In genomic region chr2:131258693-131259092, GRCm38 (mm10) we compare ENCODE assay signal across 27 mouse cellular contexts. TPM values are rescaled to one million over a fixed set of nuclear protein-coding genes. Genes with fewer than 3 reads are reported as not detected.
A peak's percentile ranks its signal among the peaks of the same experiment; 100 is the strongest.
DNase-seq lines count a peak whose midpoint lies in the region; ATAC-seq and TF ChIP-seq lines count a peak whose summit lies in the region.
"Had no signal": no experiment of that assay in that cellular context is flagged by ENCODE, and none has a peak within 500 bp of the region (broad histone marks: within the 10 kb centered on the region; RNA-seq: fewer than 3 reads in every experiment).

No protein-coding gene starts in this region.

- 69% methylated on average over 8 of the region's 8 CpGs for WGBS in liver, embryonic 12.5 days (ENCODE audit: insufficient replicate concordance)

- TF ChIP-seq POLR2A in CH12.LX (IDR thresholded peaks at IDR 0.05; ENCODE audit: low read depth, low read length): no peak

- DNase-seq in liver (no peak), 416B (ENCODE audit: low read depth) (peak; percentile 29), CH12.LX (ENCODE audit: extremely low read depth) (peak; percentile 34)
- DNase-seq in cerebellum, postnatal 25 days: no peak
- DNase-seq in embryo, embryonic 9.5 days (ENCODE audit: extremely low spot score): no peak
- DNase-seq: adrenal gland, adult 2 months; adrenal gland, postnatal 14 days; cerebellum, adult 11 months; cerebellum, adult 2 months; cerebellum, adult 9-11 months; cerebellum, postnatal 36 days; embryo, embryonic 11 days; gastrocnemius, adult 2 months; gastrocnemius, postnatal 14 days; heart, adult 18-20 months; heart, postnatal 10 days; heart, postnatal 4 days had no signal

- no peak overlapping the region for H3K9ac ChIP-seq in liver, embryonic 12.5 days
- H3K9ac ChIP-seq in CH12.LX (ENCODE audit: insufficient read depth, low read depth): no peak overlapping the region
- H3K9ac ChIP-seq: forebrain, embryonic 13.5 days; heart, embryonic 12.5 days; heart, embryonic 15.5 days; hindbrain, embryonic 14.5 days had no signal

- ATAC-seq in liver, embryonic 12.5 days: no peak
- ATAC-seq: forebrain, embryonic 13.5 days; forebrain, embryonic 16.5 days; hindbrain, postnatal 0 days; intestine, postnatal 0 days had no signal

- H3K4me2 ChIP-seq in liver, embryonic 12.5 days: no peak overlapping the region
- peak overlapping the region; percentile 62 for H3K4me2 ChIP-seq in CH12.LX (ENCODE audit: insufficient read depth, low read depth, poor library complexity, severe bottlenecking)
- H3K4me2 ChIP-seq: forebrain, embryonic 13.5 days; heart, embryonic 12.5 days; heart, embryonic 15.5 days; hindbrain, embryonic 14.5 days had no signal

- peaks cover 76% of the 10 kb centered on the region for H3K4me1 ChIP-seq in liver, embryonic 12.5 days
- peaks cover 0 to 15% of the 10 kb centered on the region in 2 experiments; a peak in 2 of 4 replicates for H3K4me1 ChIP-seq in CH12.LX (ENCODE audit: control insufficient read depth in 1 of 2, insufficient read depth in 2 of 2)

- H3K4me3 ChIP-seq in liver, embryonic 12.5 days: no peak overlapping the region
- no peak overlapping the region for H3K4me3 ChIP-seq in CH12.LX (replicated peaks in 1 of 3; ENCODE audit: low read depth in 2 of 3, low read length in 2 of 3, poor library complexity in 1 of 3)
- H3K4me3 ChIP-seq: forebrain, embryonic 10.5 days; forebrain, embryonic 13.5 days; gastrocnemius, adult 2 months; heart, embryonic 12.5 days; heart, embryonic 15.5 days had no signal

- dilution Hi-C loops in CH12.LX (cut with MboI; ENCODE audit: extremely low pct_ligation_motif_present, extremely low pct_unique_long_range_greater_than_20kb, low sequenced_read_pairs): no loop called here

- peaks cover 7% of the 10 kb centered on the region for H3K79me2 ChIP-seq in CH12.LX (replicated peaks; ENCODE audit: control insufficient read depth, extremely low read depth, insufficient read depth, poor library complexity, severe bottlenecking)

- H3K9me3 ChIP-seq in liver, embryonic 12.5 days (replicated peaks): no peaks in the 10 kb centered on the region
- no peaks in the 10 kb centered on the region for H3K9me3 ChIP-seq in CH12.LX (replicated peaks; ENCODE audit: low read length)
- H3K9me3 ChIP-seq: forebrain, embryonic 10.5 days; forebrain, embryonic 13.5 days; G1E; heart, embryonic 12.5 days; heart, embryonic 15.5 days had no signal

- 0 out of 2 replicates have a peak overlapping the region, but pooled peaks have one; percentile 43 for H3K27ac ChIP-seq in liver, embryonic 12.5 days
- H3K27ac ChIP-seq in CH12.LX (ENCODE audit: insufficient read depth, low read depth): no peak overlapping the region
- H3K27ac ChIP-seq: forebrain, embryonic 10.5 days; forebrain, embryonic 13.5 days; gastrocnemius, adult 2 months; heart, embryonic 15.5 days; hindbrain, embryonic 14.5 days; hindbrain, postnatal 0 days had no signal

- no peak for TF ChIP-seq RAD21 in CH12.LX (IDR thresholded peaks at IDR 0.05; ENCODE audit: low read depth, low read length)

- in situ Hi-C loops in CH12.LX (cut with MboI; ENCODE audit: low pct_ligation_motif_present, low pct_unique_long_range_greater_than_20kb, low sequenced_read_pairs): loop anchor here (25.0 kb wide), 1 partner anchor 254 kb away; no protein-coding TSS in a partner anchor

- no peak for TF ChIP-seq CTCF in CH12.LX (conservative IDR thresholded peaks at IDR 0.05 in 1 of 2, IDR thresholded peaks at IDR 0.05 in 1 of 2; ENCODE audit: low read depth in 2 of 2, low read length in 2 of 2)

- no peak for TF ChIP-seq EP300 in CH12.LX (IDR thresholded peaks at IDR 0.05; ENCODE audit: low read length)

- H3K36me3 ChIP-seq in liver, embryonic 12.5 days: no peaks in the 10 kb centered on the region
- no peaks in the 10 kb centered on the region for H3K36me3 ChIP-seq in CH12.LX (replicated peaks in 1 of 2; ENCODE audit: control insufficient read depth in 1 of 2, insufficient read depth in 1 of 2, low read length in 1 of 2)
- H3K36me3 ChIP-seq: forebrain, embryonic 10.5 days; G1E; heart, embryonic 12.5 days; heart, embryonic 15.5 days had no signal

- no peaks in the 10 kb centered on the region for H3K27me3 ChIP-seq in liver, embryonic 12.5 days (replicated peaks)
- no peaks in the 10 kb centered on the region for H3K27me3 ChIP-seq in CH12.LX (replicated peaks)
- H3K27me3 ChIP-seq: forebrain, embryonic 13.5 days; heart, embryonic 12.5 days; heart, embryonic 15.5 days had no signal

TF ChIP-seq in CH12.LX, 34 proteins besides CTCF, POLR2A, EP300 and RAD21:
- TF ChIP-seq ZNF384 (IDR thresholded peaks at IDR 0.05; ENCODE audit: low read depth, low read length) (peak; percentile 81), JUND (conservative IDR thresholded peaks at IDR 0.05; ENCODE audit: low read depth, low read length) (no peak), ETS1 (conservative IDR thresholded peaks at IDR 0.05; ENCODE audit: low read depth, low read length) (peak; percentile 53; the same call in 1 of the 2 replicates), BHLHE40 (IDR thresholded peaks at IDR 0.05; ENCODE audit: low read depth, low read length) (no peak), IRF4 (IDR thresholded peaks at IDR 0.05; ENCODE audit: low read depth, low read length) (0 out of 2 replicates have a peak, but pooled peaks have one; percentile 12)

RNA-seq across cellular contexts. Expression of gene Pank2, which starts 3.6 kb away (rescaled TPM):
- 42.0 and 44.8 TPM in 2 replicates for polyA plus RNA-seq in liver, embryonic 12.5 days (2016; fragmentation: Nextera tagmentation; extraction: Ambion mirVana)
- total RNA-seq in CH12.LX (2012; rRNA removed) (16.6 and 19.0 TPM in 2 replicates), CH12.LX (2014; rRNA removed) (25.6 and 28.6 TPM in 2 replicates)
- 34.7 and 43.2 TPM in 2 replicates for polyA plus RNA-seq in CH12.LX (2012; ENCODE audit: insufficient read length, low read depth)

RNA-seq across cellular contexts. Expression of gene Mavs, which starts 24.8 kb away (rescaled TPM):
- 31.8 and 33.3 TPM in 2 replicates for polyA plus RNA-seq in liver, embryonic 12.5 days (2016; fragmentation: Nextera tagmentation; extraction: Ambion mirVana)
- total RNA-seq in CH12.LX (2012; rRNA removed): 25.6 and 25.9 TPM in 2 replicates
- 18.5 and 18.6 TPM in 2 replicates for total RNA-seq in CH12.LX (2014; rRNA removed)
- polyA plus RNA-seq in CH12.LX (2012; ENCODE audit: insufficient read length, low read depth): 26.8 and 34.5 TPM in 2 replicates

RNA-seq across cellular contexts. Expression of gene Ap5s1, which starts 51.8 kb away (rescaled TPM):
- 16.4 and 17.0 TPM in 2 replicates for polyA plus RNA-seq in liver, embryonic 12.5 days (2016; fragmentation: Nextera tagmentation; extraction: Ambion mirVana)
- 9.1 and 10.4 TPM in 2 replicates for total RNA-seq in CH12.LX (2012; rRNA removed)
- 19.8 and 22.5 TPM in 2 replicates for total RNA-seq in CH12.LX (2014; rRNA removed)
- 8.1 and 9.9 TPM in 2 replicates for polyA plus RNA-seq in CH12.LX (2012; ENCODE audit: insufficient read length, low read depth)

Comparison
In these comparisons a context has a peak if more than half of its experiments do, and no peak if none do; other contexts are left out.
1. DNase-seq: peak in 416B (single experiment) and CH12.LX (single experiment); none in liver (single experiment), cerebellum, postnatal 25 days (0 of 2) and embryo, embryonic 9.5 days (single experiment).